Mouse (Mus musculus): ENCODE measurements around the gene Keap1. TPM values are rescaled to one million over a fixed set of nuclear protein-coding genes. Genes with fewer than 3 reads are reported as not detected.
"Not testable (repeated sequence)": the region's sequence is repeated elsewhere in the genome, so short reads cannot be mapped to it uniquely, and the experiment has no call there.

Keap1 gene
- polyA plus RNA-seq, 1 experiment from 2014 or later: 51.5 TPM

- peak overlapping the region; percentile 55 for H3K4me3 ChIP-seq (ENCODE audit: low read length)
- peak; percentile 59; the same call in 1 of the 2 replicates for ATAC-seq (replicated peaks; ENCODE audit: extremely low read depth, insufficient read depth, low FRiP score)
- WGBS: 9% methylated on average over 16 of the region's 16 CpGs
- H3K27ac ChIP-seq (ENCODE audit: low read length): no peak overlapping the region; the same call in 1 of the 2 replicates
- H3K9ac ChIP-seq (ENCODE audit: low read length): peak overlapping the region; percentile 73
- peaks cover 27% of the 10 kb centered on the region for H3K36me3 ChIP-seq (ENCODE audit: control insufficient read depth, insufficient read depth)
- H3K9me3 ChIP-seq (replicated peaks; ENCODE audit: control insufficient read depth, low read length): no peaks in the 10 kb centered on the region; the same call in 1 of the 2 replicates
- no peaks in the 10 kb centered on the region for H3K27me3 ChIP-seq (ENCODE audit: control insufficient read depth, insufficient read depth, low read length)
- peaks cover 14% of the 10 kb centered on the region for H3K4me1 ChIP-seq (ENCODE audit: control insufficient read depth, insufficient read depth, low read length)
- H3K4me2 ChIP-seq (ENCODE audit: low read depth, low read length): peak overlapping the region; percentile 79
These were observed 11.8 kb downstream of the Keap1 start for GRCm38 (mm10) chr9:21227342-21227741.

DNA sequence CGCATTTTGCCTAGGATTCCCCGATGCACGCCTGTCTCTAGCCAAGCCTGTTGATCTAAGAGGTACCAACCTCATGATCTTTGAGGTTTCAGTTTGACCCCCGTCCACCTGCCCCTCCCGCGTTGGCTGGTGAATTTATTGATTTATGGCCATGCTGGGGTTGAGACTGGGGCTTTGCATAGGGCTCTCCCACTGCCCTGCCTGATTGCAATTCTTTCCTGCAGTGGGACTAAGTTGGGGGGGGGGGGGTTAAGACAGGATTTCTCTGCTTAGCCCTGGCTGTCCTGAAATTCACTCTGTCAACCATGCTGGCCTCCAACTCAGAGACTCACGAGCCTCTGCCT, 13.8 kb downstream of the Keap1 start:
- ATAC-seq (replicated peaks; ENCODE audit: extremely low read depth, insufficient read depth, low FRiP score): no peak
- Histone ChIP-seq H3K9me3 (replicated peaks; ENCODE audit: control insufficient read depth, low read length) (no peaks in the 10 kb centered on the region; the same call in 1 of the 2 replicates), H3K9ac (ENCODE audit: low read length) (peak overlapping the region; percentile 73), H3K27ac (ENCODE audit: low read length) (peak overlapping the region; percentile 82), H3K36me3 (ENCODE audit: control insufficient read depth, insufficient read depth) (peaks cover 15% of the 10 kb centered on the region), H3K27me3 (ENCODE audit: control insufficient read depth, insufficient read depth, low read length) (no peaks in the 10 kb centered on the region), H3K4me2 (ENCODE audit: low read depth, low read length) (peak overlapping the region; percentile 79), H3K4me1 (ENCODE audit: control insufficient read depth, insufficient read depth, low read length) (peaks cover 25% of the 10 kb centered on the region), H3K4me3 (ENCODE audit: low read length) (peak overlapping the region; percentile 55)
- 13% methylated on average over 7 of the region's 7 CpGs for WGBS

GRCm38 (mm10) chr9:21224576-21225414, 14.4 kb downstream of the Keap1 start:
- H3K27ac ChIP-seq (ENCODE audit: low read length): peak overlapping the region; percentile 82
- H3K36me3 ChIP-seq (ENCODE audit: control insufficient read depth, insufficient read depth): peaks cover 9% of the 10 kb centered on the region
- peak overlapping the region; percentile 55 for H3K4me3 ChIP-seq (ENCODE audit: low read length)
- H3K27me3 ChIP-seq (ENCODE audit: control insufficient read depth, insufficient read depth, low read length): no peaks in the 10 kb centered on the region
- H3K4me2 ChIP-seq (ENCODE audit: low read depth, low read length): peak overlapping the region; percentile 79
- no peaks in the 10 kb centered on the region; the same call in none of the 2 replicates for H3K9me3 ChIP-seq (replicated peaks; ENCODE audit: control insufficient read depth, low read length)
- WGBS: 21% methylated on average over 26 of the region's 26 CpGs
- ATAC-seq (replicated peaks; ENCODE audit: extremely low read depth, insufficient read depth, low FRiP score): 0 out of 2 replicates have a peak, but pooled peaks have one; percentile 38
- peak overlapping the region; percentile 73 for H3K9ac ChIP-seq (ENCODE audit: low read length)
- H3K4me1 ChIP-seq (ENCODE audit: control insufficient read depth, insufficient read depth, low read length): peaks cover 25% of the 10 kb centered on the region

GRCm38 (mm10) chr9:21223906-21224305, 15.3 kb downstream of the Keap1 start:
- H3K27me3 ChIP-seq (ENCODE audit: control insufficient read depth, insufficient read depth, low read length): no peaks in the 10 kb centered on the region
- 93% methylated on average over 6 of the region's 6 CpGs for WGBS
- no peak for ATAC-seq (replicated peaks; ENCODE audit: extremely low read depth, insufficient read depth, low FRiP score)
- no peak overlapping the region for H3K9ac ChIP-seq (ENCODE audit: low read length)
- H3K4me1 ChIP-seq (ENCODE audit: control insufficient read depth, insufficient read depth, low read length): peaks cover 25% of the 10 kb centered on the region
- no peaks in the 10 kb centered on the region; the same call in none of the 2 replicates for H3K9me3 ChIP-seq (replicated peaks; ENCODE audit: control insufficient read depth, low read length)
- H3K36me3 ChIP-seq (ENCODE audit: control insufficient read depth, insufficient read depth): peaks cover under 1% of the 10 kb centered on the region; the same call in 1 of the 2 replicates
- H3K4me2 ChIP-seq (ENCODE audit: low read depth, low read length): no peak overlapping the region
- H3K4me3 ChIP-seq (ENCODE audit: low read length): no peak overlapping the region
- H3K27ac ChIP-seq (ENCODE audit: low read length): no peak overlapping the region

- not testable (repeated sequence) for H3K36me3 ChIP-seq (ENCODE audit: control insufficient read depth, insufficient read depth); H3K9me3 ChIP-seq (replicated peaks; ENCODE audit: control insufficient read depth, low read length); H3K9ac ChIP-seq (ENCODE audit: low read length); H3K4me3 ChIP-seq (ENCODE audit: low read length); H3K27ac ChIP-seq (ENCODE audit: low read length); ATAC-seq (replicated peaks; ENCODE audit: extremely low read depth, insufficient read depth, low FRiP score); H3K27me3 ChIP-seq (ENCODE audit: control insufficient read depth, insufficient read depth, low read length); H3K4me2 ChIP-seq (ENCODE audit: low read depth, low read length)
- WGBS: 76% methylated on average over 1 of the region's 2 CpGs
- H3K4me1 ChIP-seq (ENCODE audit: control insufficient read depth, insufficient read depth, low read length): peaks cover 25% of the 10 kb centered on the region
These were observed 15.7 kb downstream of the Keap1 start for GRCm38 (mm10) chr9:21223490-21223889.

GRCm38 (mm10) chr9:21221383-21221929, 17.7 kb downstream of the Keap1 start:
- peak; percentile 5; the same call in 1 of the 2 replicates for ATAC-seq (replicated peaks; ENCODE audit: extremely low read depth, insufficient read depth, low FRiP score)
- Histone ChIP-seq H3K27ac (ENCODE audit: low read length) (peak overlapping the region; percentile 85), H3K9me3 (replicated peaks; ENCODE audit: control insufficient read depth, low read length) (no peaks in the 10 kb centered on the region; the same call in none of the 2 replicates), H3K4me2 (ENCODE audit: low read depth, low read length) (peak overlapping the region; percentile 66; the same call in 1 of the 2 replicates), H3K36me3 (ENCODE audit: control insufficient read depth, insufficient read depth) (no peaks in the 10 kb centered on the region), H3K9ac (ENCODE audit: low read length) (no peak overlapping the region; the same call in 1 of the 2 replicates), H3K4me1 (ENCODE audit: control insufficient read depth, insufficient read depth, low read length) (peaks cover 20% of the 10 kb centered on the region), H3K4me3 (ENCODE audit: low read length) (no peak overlapping the region), H3K27me3 (ENCODE audit: control insufficient read depth, insufficient read depth, low read length) (no peaks in the 10 kb centered on the region)
- 16% methylated on average over 7 of the region's 7 CpGs for WGBS

GRCm38 (mm10) chr9:21220490-21221382, 18.4 kb downstream of the Keap1 start:
- Histone ChIP-seq H3K4me1 (ENCODE audit: control insufficient read depth, insufficient read depth, low read length) (peaks cover 18% of the 10 kb centered on the region), H3K9ac (ENCODE audit: low read length) (peak overlapping the region; percentile 63), H3K4me3 (ENCODE audit: low read length) (peak overlapping the region; percentile 42), H3K4me2 (ENCODE audit: low read depth, low read length) (peak overlapping the region; percentile 66), H3K27ac (ENCODE audit: low read length) (peak overlapping the region; percentile 85), H3K9me3 (replicated peaks; ENCODE audit: control insufficient read depth, low read length) (no peaks in the 10 kb centered on the region; the same call in none of the 2 replicates), H3K36me3 (ENCODE audit: control insufficient read depth, insufficient read depth) (no peaks in the 10 kb centered on the region), H3K27me3 (ENCODE audit: control insufficient read depth, insufficient read depth, low read length) (no peaks in the 10 kb centered on the region)
- ATAC-seq (replicated peaks; ENCODE audit: extremely low read depth, insufficient read depth, low FRiP score): peak; percentile 90
- WGBS: 7% methylated on average over 21 of the region's 21 CpGs

DNA sequence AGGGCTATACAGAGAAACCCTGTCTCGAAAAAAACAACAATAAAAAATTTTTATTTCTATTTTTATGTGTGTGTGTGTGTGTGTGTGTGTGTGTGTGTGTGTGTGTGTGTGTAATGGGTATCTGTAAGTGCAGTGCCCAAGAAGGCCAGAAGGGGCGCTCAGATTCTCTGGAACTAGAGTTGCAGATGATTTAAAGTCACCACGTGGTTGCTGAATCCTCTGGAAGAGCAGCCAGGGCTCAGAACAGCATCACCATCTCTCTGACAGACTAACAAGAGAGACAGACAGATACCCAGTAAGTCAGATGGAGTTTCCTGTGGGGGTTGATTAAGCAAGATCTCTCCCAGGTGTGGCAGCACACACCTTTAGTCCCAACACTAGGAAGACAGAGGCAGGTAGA, 19.3 kb downstream of the Keap1 start:
- peaks cover 12% of the 10 kb centered on the region for H3K4me1 ChIP-seq (ENCODE audit: control insufficient read depth, insufficient read depth, low read length)
- H3K27ac ChIP-seq (ENCODE audit: low read length): no peak overlapping the region
- H3K9ac ChIP-seq (ENCODE audit: low read length): no peak overlapping the region
- no peak for ATAC-seq (replicated peaks; ENCODE audit: extremely low read depth, insufficient read depth, low FRiP score)
- 51% methylated on average over 3 of the region's 3 CpGs for WGBS
- H3K27me3 ChIP-seq (ENCODE audit: control insufficient read depth, insufficient read depth, low read length): no peaks in the 10 kb centered on the region
- no peaks in the 10 kb centered on the region for H3K36me3 ChIP-seq (ENCODE audit: control insufficient read depth, insufficient read depth)
- H3K4me3 ChIP-seq (ENCODE audit: low read length): no peak overlapping the region
- H3K4me2 ChIP-seq (ENCODE audit: low read depth, low read length): no peak overlapping the region
- no peaks in the 10 kb centered on the region; the same call in none of the 2 replicates for H3K9me3 ChIP-seq (replicated peaks; ENCODE audit: control insufficient read depth, low read length)

Measured in heart, embryonic 16.5 days (tissue).